In genomic region chr2:31524641-31525040, GRCm38 (mm10) we compare ENCODE assay signal across 30 mouse cellular contexts. TPM values are rescaled to one million over a fixed set of nuclear protein-coding genes. Genes with fewer than 3 reads are reported as not detected.
DNase-seq lines count a peak whose midpoint lies in the region; ATAC-seq and TF ChIP-seq lines count a peak whose summit lies in the region.
"Had no signal": no experiment of that assay in that cellular context is flagged by ENCODE, and none has a peak within 500 bp of the region (broad histone marks: within the 10 kb centered on the region; RNA-seq: fewer than 3 reads in every experiment).

No protein-coding gene starts in this region.

- peak; percentile 83 to 86 for DNase-seq in adrenal gland, adult (ENCODE audit: inconsistent age in 2 of 2, low spot score in 1 of 2)
- DNase-seq in adrenal gland, postnatal 4 days (ENCODE audit: low spot score in 2 of 2) = no peak
- peak; percentile 57 for DNase-seq in NIH3T3 (ENCODE audit: low read depth)
- DNase-seq in adrenal gland, postnatal 25 days = peak; percentile 49
- no peak for DNase-seq in heart, adult 11 months
- no peak for DNase-seq in liver, postnatal 0 days
- DNase-seq: cerebellum, adult 11 months; cerebellum, adult 9-11 months; embryo, embryonic 11 days; forebrain, postnatal 0 days; gastrocnemius, postnatal 10 days; heart, postnatal 36 days; kidney, adult 11 months; kidney, postnatal 4 days; lung, adult 18-20 months; lung, postnatal 4 days; retina, postnatal 1 day; right cerebral cortex, postnatal 14 days had no signal

- no peak for TF ChIP-seq CTCF in liver, postnatal 0 days (IDR thresholded peaks at IDR 0.05; ENCODE audit: low read depth)

- H3K36me3 ChIP-seq in hindbrain, embryonic 16.5 days (ENCODE audit: control insufficient read depth, insufficient read depth, low read length) = no peaks in the 10 kb centered on the region
- H3K36me3 ChIP-seq in liver, postnatal 0 days (replicated peaks; ENCODE audit: insufficient read depth, low read length) = 0 out of 2 replicates have a peak, but pooled peaks cover 5% of the 10 kb centered on the region
- H3K36me3 ChIP-seq: embryonic facial prominence, embryonic 13.5 days; heart, embryonic 15.5 days; hindbrain, embryonic 12.5 days; midbrain, embryonic 13.5 days; neural tube, embryonic 15.5 days; stomach, embryonic 15.5 days had no signal

- H3K4me2 ChIP-seq in hindbrain, embryonic 16.5 days (ENCODE audit: low read length) = no peak overlapping the region
- no peak overlapping the region for H3K4me2 ChIP-seq in liver, postnatal 0 days (ENCODE audit: low read depth, low read length)
- H3K4me2 ChIP-seq: embryonic facial prominence, embryonic 13.5 days; heart, embryonic 15.5 days; hindbrain, embryonic 12.5 days; liver, embryonic 12.5 days; midbrain, embryonic 13.5 days; neural tube, embryonic 15.5 days; stomach, embryonic 15.5 days had no signal

- H3K4me1 ChIP-seq in hindbrain, embryonic 16.5 days (ENCODE audit: control insufficient read depth, insufficient read depth, low read depth, low read length) = no peaks in the 10 kb centered on the region
- no peaks in the 10 kb centered on the region for H3K4me1 ChIP-seq in liver, postnatal 0 days (ENCODE audit: insufficient read depth)
- H3K4me1 ChIP-seq: heart, embryonic 15.5 days; liver, embryonic 12.5 days; stomach, embryonic 15.5 days had no signal

- H3K4me3 ChIP-seq in hindbrain, embryonic 16.5 days (ENCODE audit: low read length) = no peak overlapping the region
- no peak overlapping the region for H3K4me3 ChIP-seq in liver, postnatal 0 days (ENCODE audit: low read depth, low read length)
- H3K4me3 ChIP-seq: embryonic facial prominence, embryonic 13.5 days; heart, embryonic 15.5 days; hindbrain, embryonic 12.5 days; liver, embryonic 12.5 days; megakaryocyte, embryonic 14.5 days; midbrain, embryonic 13.5 days; neural tube, embryonic 15.5 days; stomach, embryonic 15.5 days had no signal

- H3K27ac ChIP-seq in hindbrain, embryonic 16.5 days (ENCODE audit: low read depth, low read length) = no peak overlapping the region
- no peak overlapping the region for H3K27ac ChIP-seq in liver, postnatal 0 days (ENCODE audit: low read depth)
- H3K27ac ChIP-seq: embryonic facial prominence, embryonic 13.5 days; heart, embryonic 15.5 days; hindbrain, embryonic 12.5 days; liver, embryonic 12.5 days; midbrain, embryonic 13.5 days; neural tube, embryonic 15.5 days; stomach, embryonic 15.5 days had no signal

- H3K27me3 ChIP-seq in hindbrain, embryonic 16.5 days (replicated peaks; ENCODE audit: control insufficient read depth, insufficient read depth, low read length) = no peaks in the 10 kb centered on the region; the same call in 1 of the 2 replicates
- no peaks in the 10 kb centered on the region for H3K27me3 ChIP-seq in liver, postnatal 0 days (ENCODE audit: insufficient read depth, low read length)
- H3K27me3 ChIP-seq: stomach, embryonic 15.5 days had no signal

- WGBS in hindbrain, embryonic 16.5 days = 79% methylated on average over 5 of the region's 5 CpGs
- 53% methylated on average over 5 of the region's 5 CpGs for whole genome bisulfite sequencing in liver, postnatal 0 days (ENCODE audit: insufficient replicate concordance)

- TF ChIP-seq EP300 in liver, postnatal 0 days (IDR thresholded peaks at IDR 0.05; ENCODE audit: low read depth) = no peak

- H3K9me3 ChIP-seq in hindbrain, embryonic 16.5 days (ENCODE audit: control insufficient read depth, low read length) = no peaks in the 10 kb centered on the region
- no peaks in the 10 kb centered on the region for H3K9me3 ChIP-seq in liver, postnatal 0 days (ENCODE audit: low read length)
- H3K9me3 ChIP-seq: embryonic facial prominence, embryonic 13.5 days; heart, embryonic 15.5 days; hindbrain, embryonic 12.5 days; liver, embryonic 12.5 days; megakaryocyte, embryonic 14.5 days; midbrain, embryonic 13.5 days; neural tube, embryonic 15.5 days; stomach, embryonic 15.5 days had no signal

- H3K9ac ChIP-seq in hindbrain, embryonic 16.5 days (ENCODE audit: low read depth, low read length) = no peak overlapping the region
- no peak overlapping the region for H3K9ac ChIP-seq in liver, postnatal 0 days (replicated peaks)
- H3K9ac ChIP-seq: embryonic facial prominence, embryonic 13.5 days; forebrain, postnatal 0 days; heart, embryonic 15.5 days; hindbrain, embryonic 12.5 days; liver, embryonic 12.5 days; midbrain, embryonic 13.5 days; neural tube, embryonic 15.5 days; stomach, embryonic 15.5 days had no signal

- no peak for ATAC-seq in hindbrain, embryonic 16.5 days
- no peak for ATAC-seq in liver, postnatal 0 days
- ATAC-seq: activated CD4-positive, CD25-positive, alpha-beta regulatory T cell, adult 4 months; forebrain, postnatal 0 days; inflammation-experienced regulatory T-cells, adult 6 months; liver, embryonic 12.5 days; lung, postnatal 0 days; midbrain, embryonic 13.5 days had no signal

RNA-seq across cellular contexts. Expression of gene Fubp3, which starts 47.8 kb away (rescaled TPM):
- total RNA-seq in adrenal gland, postnatal 4 days (2021) = 10 to 100 TPM; 87.0 to 91.6 TPM
- total RNA-seq in adrenal gland, postnatal 25 days (2021) = 52.2 and 55.5 TPM in 2 replicates
- 42.8 and 44.2 TPM in 2 replicates for polyA plus RNA-seq in hindbrain, embryonic 16.5 days (2015; fragmentation: Nextera tagmentation; extraction: Ambion mirVana)
- polyA plus RNA-seq in liver, postnatal 0 days (2015; fragmentation: Nextera tagmentation; extraction: Ambion mirVana) = 19.4 and 19.5 TPM in 2 replicates

RNA-seq across cellular contexts. Expression of gene Ass1, which starts 54.6 kb away (rescaled TPM):
- total RNA-seq in adrenal gland, postnatal 4 days (2021) = 10 to 100 TPM; 53.1 to 95.2 TPM
- total RNA-seq in adrenal gland, postnatal 25 days (2021) = 14.8 and 41.4 TPM in 2 replicates
- polyA plus RNA-seq in hindbrain, embryonic 16.5 days (2015; fragmentation: Nextera tagmentation; extraction: Ambion mirVana) = 13.0 and 16.1 TPM in 2 replicates
- polyA plus RNA-seq in liver, postnatal 0 days (2015; fragmentation: Nextera tagmentation; extraction: Ambion mirVana) = 853 and 957 TPM in 2 replicates

Comparison
In these comparisons a context has a peak if more than half of its experiments do, and no peak if none do; other contexts are left out.
1. DNase-seq: peak in adrenal gland, adult (2 of 2), NIH3T3 (single experiment) and adrenal gland, postnatal 25 days (single experiment); none in adrenal gland, postnatal 4 days (0 of 2), heart, adult 11 months (single experiment) and liver, postnatal 0 days (single experiment).